Mouse (Mus musculus): ENCODE measurements around the gene Fam174b.

DNA sequence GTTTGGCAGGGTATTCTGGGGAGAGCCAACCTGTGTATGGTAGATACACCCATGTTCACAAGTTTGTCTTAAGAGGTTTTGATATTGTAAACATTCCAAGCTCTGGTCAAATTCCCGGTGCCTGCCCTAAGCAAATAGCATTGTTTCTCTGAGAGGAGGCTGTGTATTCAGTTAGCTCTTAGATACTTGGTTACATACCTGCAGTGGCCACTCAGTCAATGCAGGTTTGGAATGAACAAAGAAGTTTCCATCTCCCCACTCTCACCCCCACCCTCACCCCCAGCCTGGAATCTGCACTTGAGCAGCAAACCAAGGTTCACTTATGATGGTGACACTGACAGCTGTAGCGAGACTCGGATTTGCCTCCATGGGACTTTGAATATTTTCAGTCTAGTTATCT, 52.5 kb downstream of the Fam174b start:
- TF ChIP-seq CTCF (IDR thresholded peaks at IDR 0.05), result no peak
- peak; percentile 93 for TF ChIP-seq EP300 (IDR thresholded peaks at IDR 0.05)

All from lung, postnatal 0 days (tissue).